Mouse (Mus musculus): ENCODE data around the gene Vdac1.
A peak's percentile ranks its signal among the peaks of the same experiment; 100 is the strongest.
"Not testable (repeated sequence)": the region's sequence is repeated elsewhere in the genome, so short reads cannot be mapped to it uniquely, and the experiment has no call there.

Vdac1 gene

GRCm38 (mm10) chr11:52343162-52343561 lies 17.5 kb upstream of the Vdac1 start:
- peak; percentile 77 for DNase-seq (ENCODE audit: inconsistent ontology term)

DNA sequence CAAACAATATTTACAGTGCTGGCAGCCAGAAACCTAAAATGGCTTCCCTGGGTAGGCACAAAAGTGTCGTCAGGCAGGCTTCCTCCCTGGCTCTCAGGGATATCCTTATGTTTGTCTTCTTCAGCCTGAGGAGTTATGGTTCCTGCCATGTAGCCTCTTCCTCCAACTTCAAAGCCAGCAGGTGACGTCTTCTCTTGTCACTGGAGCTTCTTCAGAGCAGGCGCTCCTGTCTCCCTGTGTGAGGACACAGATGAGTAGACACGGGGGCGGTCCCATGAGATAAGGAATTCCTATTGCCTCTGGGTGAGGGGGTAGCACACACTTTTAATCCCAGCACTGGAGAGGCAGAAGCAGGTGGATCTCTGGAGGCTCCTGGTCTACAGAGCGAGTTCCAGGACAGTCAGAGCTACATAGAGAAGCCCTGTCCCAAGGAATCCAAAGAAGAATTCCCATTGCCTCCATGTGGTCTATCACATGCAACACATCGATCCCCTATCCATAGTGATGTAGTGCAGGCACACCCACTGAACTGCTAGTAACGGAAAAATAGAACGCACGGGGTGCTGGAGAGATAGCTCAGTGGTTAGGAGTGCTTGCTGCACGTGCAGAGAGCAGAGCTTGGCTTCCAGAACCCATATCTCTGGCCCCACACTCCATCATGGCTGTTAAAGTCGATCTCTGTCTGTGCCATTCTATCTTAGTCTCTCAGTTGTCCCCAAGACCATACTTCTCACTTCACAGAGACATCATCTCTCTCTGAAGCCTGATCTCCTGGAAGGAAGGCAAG lies 15.5 kb upstream of the Vdac1 start:
- DNase-seq (ENCODE audit: inconsistent ontology term): no peak

- DNase-seq (ENCODE audit: inconsistent ontology term): peak; percentile 94
Observed at GRCm38 (mm10) chr11:52345939-52346634, 14.6 kb upstream of the Vdac1 start.

DNA sequence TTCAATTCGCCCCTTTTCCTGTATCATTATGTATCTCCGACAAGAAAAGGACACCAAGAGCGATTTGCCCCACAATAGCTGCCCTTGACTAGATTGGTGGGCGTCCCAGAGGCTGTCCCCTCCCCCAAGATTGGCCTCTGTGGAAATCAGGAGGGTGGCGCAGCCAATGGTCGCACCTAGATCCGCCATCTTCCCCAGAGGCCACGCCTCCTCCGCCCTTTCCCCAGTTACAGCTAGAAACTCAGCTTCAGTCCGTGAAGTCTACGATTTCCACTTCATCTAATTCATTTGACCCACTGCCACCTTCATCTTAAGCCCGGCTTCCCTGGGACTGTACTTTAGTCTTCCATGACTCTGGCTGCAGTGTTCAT lies 14.0 kb upstream of the Vdac1 start:
- peak; percentile 80 for DNase-seq (ENCODE audit: inconsistent ontology term)

- DNase-seq (ENCODE audit: inconsistent ontology term): no peak
Observed at GRCm38 (mm10) chr11:52348156-52348555, 12.5 kb upstream of the Vdac1 start.

GRCm38 (mm10) chr11:52348724-52349123 lies 11.9 kb upstream of the Vdac1 start:
- DNase-seq (ENCODE audit: inconsistent ontology term): no peak

DNA sequence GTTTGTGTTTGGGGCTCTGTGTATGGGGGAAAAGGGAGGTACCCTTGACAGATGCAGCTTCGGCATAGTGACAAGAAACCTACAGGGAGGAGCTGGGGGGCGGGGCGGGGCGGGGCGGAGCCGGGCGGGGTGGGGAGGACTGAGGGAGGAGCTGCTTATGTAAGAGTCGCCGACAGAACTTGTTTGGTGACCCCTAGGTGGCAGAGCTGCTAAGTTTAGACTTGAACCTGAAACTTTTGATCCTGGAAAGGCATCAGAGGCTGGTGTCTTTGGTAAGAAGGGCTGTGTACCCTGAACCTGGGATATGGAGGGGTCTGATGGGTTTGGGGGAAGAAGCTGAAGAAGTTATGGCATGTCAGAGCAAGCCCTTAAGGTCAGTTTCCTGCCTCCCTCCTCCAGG lies 9.7 kb upstream of the Vdac1 start:
- peak; percentile 26 for DNase-seq (ENCODE audit: inconsistent ontology term)

DNA sequence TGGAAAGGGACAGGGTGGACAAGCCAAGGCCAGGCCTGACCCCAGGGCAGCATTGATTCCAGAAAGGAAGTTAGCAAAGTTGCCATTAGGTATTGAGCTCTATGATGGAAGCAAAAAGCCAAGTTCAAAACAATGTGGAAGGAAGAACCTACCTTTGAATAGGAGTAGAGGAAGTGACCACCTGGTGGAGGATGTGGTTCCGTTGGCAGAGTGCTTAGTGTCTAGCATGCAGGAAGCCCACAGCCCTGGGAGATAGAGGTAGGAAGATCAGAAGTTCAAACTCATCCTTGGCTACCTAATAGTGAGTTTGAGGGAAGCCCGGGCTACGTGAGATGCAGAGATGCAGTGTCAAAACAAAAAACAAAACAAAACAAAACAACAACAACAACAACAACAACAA lies 8.4 kb upstream of the Vdac1 start:
- DNase-seq (ENCODE audit: inconsistent ontology term): no peak

DNA sequence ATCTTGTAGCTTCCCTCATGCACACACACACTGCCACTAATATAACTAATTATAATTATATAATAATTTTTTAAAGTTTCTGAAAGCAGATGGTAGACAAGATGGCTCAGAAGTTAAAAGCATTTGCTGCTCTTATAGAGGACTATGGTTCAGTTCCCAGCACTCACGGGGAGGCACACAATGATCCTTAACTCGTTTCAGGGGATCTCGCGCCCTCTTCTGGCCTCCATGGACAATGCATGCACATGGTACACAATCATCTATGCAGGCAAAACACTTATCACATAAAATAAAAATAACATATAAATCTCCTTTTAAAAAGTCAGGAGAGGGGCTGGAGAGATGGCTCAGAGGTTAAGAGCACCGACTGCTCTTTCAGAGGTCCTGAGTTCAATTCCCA lies 6.0 kb upstream of the Vdac1 start:
- no peak for DNase-seq (ENCODE audit: inconsistent ontology term)

DNA sequence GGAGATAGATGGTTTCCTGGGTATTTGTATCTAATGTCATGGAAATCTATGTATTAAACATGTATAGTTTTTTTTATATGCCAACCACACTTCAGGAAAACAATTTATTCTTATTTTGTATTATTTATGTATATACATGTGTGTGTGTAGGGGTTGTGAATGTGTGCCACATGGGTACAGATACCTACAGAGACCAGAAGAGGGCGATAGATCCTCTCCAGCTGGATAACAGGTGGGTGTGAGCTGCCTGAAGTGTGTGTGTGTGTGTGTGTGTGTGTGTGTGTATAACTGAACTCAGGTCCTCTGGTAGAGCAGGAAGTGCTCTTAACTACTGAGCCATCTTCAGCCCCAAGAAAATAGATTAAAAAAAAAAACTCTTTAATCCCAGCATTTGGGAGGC lies 5.1 kb upstream of the Vdac1 start:
- DNase-seq (ENCODE audit: inconsistent ontology term): no peak

DNA sequence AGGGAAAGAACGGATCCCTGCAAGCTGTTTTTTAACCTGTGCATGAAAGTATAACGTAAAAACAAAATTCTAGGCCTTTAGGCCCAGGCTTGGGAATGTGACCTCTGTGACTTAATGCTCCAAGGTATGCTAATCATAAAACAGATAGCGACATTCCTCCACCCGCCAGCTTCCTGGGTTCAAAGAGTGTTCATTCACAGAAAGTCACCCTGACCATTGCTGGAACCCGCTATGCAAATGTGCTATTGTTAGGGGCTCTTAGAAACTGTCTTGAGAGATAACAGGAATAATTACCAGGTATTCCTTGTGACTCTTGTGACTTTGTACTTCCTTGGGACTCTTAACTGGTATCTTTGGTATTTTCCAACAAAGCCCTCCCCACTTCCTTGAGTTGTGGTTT lies 3.6 kb upstream of the Vdac1 start:
- DNase-seq (ENCODE audit: inconsistent ontology term): not testable (repeated sequence)

GRCm38 (mm10) chr11:52358520-52358919 lies 2.1 kb upstream of the Vdac1 start:
- DNase-seq (ENCODE audit: inconsistent ontology term): peak; percentile 83

GRCm38 (mm10) chr11:52359686-52360470 lies 782 bp upstream of the Vdac1 start:
- no peak for DNase-seq (ENCODE audit: inconsistent ontology term)

DNA sequence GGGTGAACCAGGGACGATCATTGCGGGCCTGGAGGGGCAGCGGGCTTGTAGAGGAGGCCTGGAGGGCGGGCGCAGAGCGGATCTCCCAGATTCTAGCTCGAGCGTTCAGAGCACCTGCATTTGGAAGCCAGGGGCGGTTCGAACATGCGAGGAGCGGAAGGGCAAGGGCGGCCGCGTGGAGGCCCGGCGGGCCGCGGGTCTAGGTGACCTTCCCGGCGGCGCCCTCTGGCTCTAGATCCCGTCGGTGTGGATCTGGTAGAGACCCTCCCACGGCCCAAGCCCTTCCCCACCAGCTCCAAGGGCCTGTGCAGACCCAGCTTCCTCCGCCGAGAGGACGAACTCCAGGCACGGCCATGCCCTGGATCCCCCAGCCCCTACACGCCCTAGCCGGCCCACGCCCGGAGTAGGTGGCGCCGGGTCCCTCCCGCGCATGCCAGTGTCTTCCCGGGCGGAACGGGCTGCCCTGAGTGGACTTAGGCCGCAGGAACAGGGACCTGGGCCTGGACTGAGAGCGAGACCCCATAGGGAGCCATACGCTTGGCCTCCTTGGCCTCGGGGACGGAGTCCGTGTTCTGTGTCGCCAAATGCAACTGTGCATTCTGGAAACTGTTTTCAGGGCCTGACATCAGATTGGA lies 744 bp downstream of the Vdac1 start:
- DNase-seq (ENCODE audit: inconsistent ontology term): peak; percentile 67

DNA sequence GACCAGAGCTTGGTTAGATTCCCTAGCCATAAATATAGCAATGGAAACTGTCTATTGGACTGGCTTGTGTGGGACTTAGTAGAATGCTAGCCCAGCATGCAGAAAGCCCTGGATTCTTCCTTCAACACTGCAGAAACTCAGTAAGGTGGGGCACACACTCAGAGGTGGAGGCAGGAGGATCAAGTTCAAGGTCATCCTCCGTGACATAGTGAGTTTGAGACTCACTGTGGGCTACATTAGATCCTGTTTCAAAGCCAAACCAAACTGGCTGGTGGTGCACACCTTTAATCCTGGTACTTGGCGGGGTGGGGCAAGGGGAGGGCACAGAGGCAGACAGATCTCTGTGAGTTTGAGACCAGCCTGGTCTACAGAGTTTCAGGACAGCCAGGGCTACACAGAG lies 3.7 kb downstream of the Vdac1 start:
- DNase-seq (ENCODE audit: inconsistent ontology term): no peak

- DNase-seq (ENCODE audit: inconsistent ontology term): no peak
Observed at GRCm38 (mm10) chr11:52365143-52365542, 4.5 kb downstream of the Vdac1 start.

- no peak for DNase-seq (ENCODE audit: inconsistent ontology term)
Observed at GRCm38 (mm10) chr11:52366358-52366757, 5.7 kb downstream of the Vdac1 start.

- no peak for DNase-seq (ENCODE audit: inconsistent ontology term)
Observed at GRCm38 (mm10) chr11:52368176-52368985, 7.7 kb downstream of the Vdac1 start.

DNA sequence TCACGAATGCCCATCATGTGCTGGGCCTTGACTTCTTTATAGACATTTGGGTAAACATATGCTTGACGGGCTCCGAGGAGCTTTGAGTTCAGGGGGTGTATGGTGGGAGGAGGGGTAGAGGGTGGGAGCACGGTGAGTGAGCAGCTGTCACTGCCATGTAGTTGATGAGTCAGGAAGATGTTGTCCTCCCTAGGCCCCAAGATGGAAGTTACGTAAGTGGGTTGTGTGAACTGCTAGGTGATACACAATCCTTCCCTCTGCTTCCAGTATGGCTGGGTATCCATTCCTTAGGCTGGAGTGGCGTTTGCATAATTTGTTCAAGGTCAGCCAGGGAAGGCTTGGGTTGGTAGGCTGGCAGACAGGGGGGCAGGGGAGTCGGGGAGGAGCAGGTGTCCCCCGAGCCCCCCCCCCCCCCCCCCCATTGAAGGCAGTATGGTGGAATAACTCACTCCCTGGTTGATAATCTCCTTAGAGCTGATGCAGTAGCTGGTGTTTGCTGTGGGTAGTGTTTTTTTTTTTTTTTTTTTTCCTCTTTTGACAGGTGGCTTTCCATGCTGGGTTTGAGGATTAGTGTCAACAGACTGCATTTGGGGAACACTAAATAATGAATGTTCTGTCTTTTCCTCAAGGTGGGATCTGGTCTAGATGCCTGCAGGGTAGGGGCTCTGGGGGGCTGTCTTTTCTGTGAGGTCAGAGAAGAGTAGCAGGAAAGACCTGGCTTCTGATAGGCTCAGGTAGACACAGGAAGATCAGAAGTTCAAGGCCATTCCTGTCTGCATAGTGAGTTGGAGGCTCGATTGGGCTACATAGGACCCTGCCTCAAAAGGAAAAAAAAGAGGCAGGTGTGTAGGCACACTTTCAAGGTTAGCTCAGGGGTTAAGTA lies 8.8 kb downstream of the Vdac1 start:
- no peak for DNase-seq (ENCODE audit: inconsistent ontology term)

- DNase-seq (ENCODE audit: inconsistent ontology term): no peak
Observed at GRCm38 (mm10) chr11:52370135-52370452, 9.4 kb downstream of the Vdac1 start.
